ENCODE assay signal across 19 mouse cellular contexts in the genomic region with DNA sequence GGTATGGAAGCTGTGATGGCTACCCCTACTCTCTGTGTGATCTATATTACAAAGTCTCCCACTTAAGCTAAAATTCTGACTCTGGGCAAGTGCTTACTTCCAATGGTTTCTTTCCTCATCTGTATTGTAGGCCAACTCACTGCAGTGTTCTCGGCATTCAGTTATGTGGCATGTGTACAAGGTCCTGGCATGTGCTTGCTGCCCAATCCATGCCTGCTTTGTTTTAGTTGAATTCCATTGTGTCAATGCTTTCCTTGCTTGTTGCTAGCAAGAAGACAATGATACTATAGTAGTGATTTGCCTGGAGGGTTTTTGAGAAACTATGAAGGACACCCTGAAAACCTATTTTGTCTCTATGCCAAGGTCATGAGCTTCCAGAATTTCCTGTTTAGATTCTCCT.
"Had no signal": no experiment of that assay in that cellular context is flagged by ENCODE, and none has a peak within 500 bp of the region (broad histone marks: within the 10 kb centered on the region; RNA-seq: fewer than 3 reads in every experiment).

No protein-coding gene starts in this region.

- H3K9ac ChIP-seq: limb, embryonic 12.5 days; limb, embryonic 15.5 days; liver, embryonic 14.5 days; liver, postnatal 0 days; lung, embryonic 15.5 days; midbrain, embryonic 12.5 days; midbrain, embryonic 15.5 days; neural tube, embryonic 13.5 days had no signal

- H3K9me3 ChIP-seq: limb, embryonic 12.5 days; limb, embryonic 15.5 days; lung, embryonic 15.5 days; midbrain, embryonic 12.5 days; midbrain, embryonic 15.5 days; neural tube, embryonic 13.5 days had no signal

- DNase-seq: kidney, adult 2 months; kidney, postnatal 25 days; left cerebral cortex, postnatal 4 days; liver, postnatal 0 days; lung, postnatal 10 days; lung, postnatal 4 days; right cerebral cortex, postnatal 4 days had no signal

- H3K4me3 ChIP-seq: layer of hippocampus, adult 2 months; limb, embryonic 12.5 days; limb, embryonic 15.5 days; lung, embryonic 15.5 days; midbrain, embryonic 12.5 days; midbrain, embryonic 15.5 days; neural tube, embryonic 13.5 days had no signal

- H3K27ac ChIP-seq: kidney, postnatal 0 days; layer of hippocampus, adult 2 months; limb, embryonic 12.5 days; limb, embryonic 15.5 days; liver, embryonic 14.5 days; lung, embryonic 15.5 days; midbrain, embryonic 12.5 days; midbrain, embryonic 15.5 days; neural tube, embryonic 13.5 days; stomach, postnatal 0 days had no signal

- H3K4me1 ChIP-seq: limb, embryonic 15.5 days; lung, embryonic 15.5 days had no signal

- H3K4me2 ChIP-seq: limb, embryonic 12.5 days; limb, embryonic 15.5 days; liver, embryonic 11.5 days; lung, embryonic 15.5 days; midbrain, embryonic 12.5 days; midbrain, embryonic 15.5 days; neural tube, embryonic 13.5 days had no signal

- H3K36me3 ChIP-seq: limb, embryonic 12.5 days; limb, embryonic 15.5 days; lung, embryonic 15.5 days; midbrain, embryonic 12.5 days; midbrain, embryonic 15.5 days; neural tube, embryonic 13.5 days had no signal

- ATAC-seq: intestine, postnatal 0 days; liver, postnatal 0 days; midbrain, embryonic 15.5 days had no signal

- H3K27me3 ChIP-seq: limb, embryonic 12.5 days; limb, embryonic 15.5 days; lung, embryonic 15.5 days; midbrain, embryonic 12.5 days; midbrain, embryonic 15.5 days; neural tube, embryonic 13.5 days had no signal
